Mouse (Mus musculus): ENCODE data around the gene Dgcr2.
A peak's percentile ranks its signal among the peaks of the same experiment; 100 is the strongest.

The Dgcr2 gene

GRCm38 (mm10) chr16:17848928-17849327, 49.4 kb downstream of the Dgcr2 start:
- peak; percentile 70 for DNase-seq (ENCODE audit: low read depth)

- DNase-seq (ENCODE audit: low read depth) = no peak
Observed at GRCm38 (mm10) chr16:17848431-17848830, 49.9 kb downstream of the Dgcr2 start.

GRCm38 (mm10) chr16:17843701-17844365, 54.5 kb downstream of the Dgcr2 start:
- no peak for DNase-seq (ENCODE audit: low read depth)

GRCm38 (mm10) chr16:17842437-17842836, 55.9 kb downstream of the Dgcr2 start:
- DNase-seq (ENCODE audit: low read depth) = no peak

GRCm38 (mm10) chr16:17839976-17840375, 58.4 kb downstream of the Dgcr2 start:
- no peak for DNase-seq (ENCODE audit: low read depth)

- DNase-seq (ENCODE audit: low read depth) = no peak
Observed at GRCm38 (mm10) chr16:17838051-17838450, 60.3 kb downstream of the Dgcr2 start, which contains the start of gene Car15. Gene Car15 (minus strand): TSS chr16:17838364.

GRCm38 (mm10) chr16:17835481-17835880, 62.9 kb downstream of the Dgcr2 start:
- DNase-seq (ENCODE audit: low read depth) = no peak

GRCm38 (mm10) chr16:17834543-17834942, 63.8 kb downstream of the Dgcr2 start:
- no peak for DNase-seq (ENCODE audit: low read depth)

- DNase-seq (ENCODE audit: low read depth) = no peak
Observed at GRCm38 (mm10) chr16:17833681-17834399, 64.5 kb downstream of the Dgcr2 start.

- no peak for DNase-seq (ENCODE audit: low read depth)
Observed at GRCm38 (mm10) chr16:17833321-17833680, 65.1 kb downstream of the Dgcr2 start.

GRCm38 (mm10) chr16:17832821-17833220, 65.5 kb downstream of the Dgcr2 start, which contains the start of gene B830017H08Rik:
Gene B830017H08Rik (plus strand): TSS chr16:17833121.
- DNase-seq (ENCODE audit: low read depth) = no peak

- DNase-seq (ENCODE audit: low read depth) = no peak
Observed at GRCm38 (mm10) chr16:17831781-17832180, 66.6 kb downstream of the Dgcr2 start.

GRCm38 (mm10) chr16:17830385-17831178, 67.8 kb downstream of the Dgcr2 start:
- no peak for DNase-seq (ENCODE audit: low read depth)

GRCm38 (mm10) chr16:17828867-17829266, 69.5 kb downstream of the Dgcr2 start:
- no peak for DNase-seq (ENCODE audit: low read depth)

- DNase-seq (ENCODE audit: low read depth) = no peak
Observed at GRCm38 (mm10) chr16:17828229-17828628, 70.1 kb downstream of the Dgcr2 start.

GRCm38 (mm10) chr16:17826500-17826899, 71.9 kb downstream of the Dgcr2 start:
- DNase-seq (ENCODE audit: low read depth) = no peak

- DNase-seq (ENCODE audit: low read depth) = no peak
Observed at GRCm38 (mm10) chr16:17816528-17816927, 81.8 kb downstream of the Dgcr2 start.

- peak; percentile 93 for DNase-seq (ENCODE audit: low read depth)
Observed at GRCm38 (mm10) chr16:17815411-17816402, 82.7 kb downstream of the Dgcr2 start.

GRCm38 (mm10) chr16:17813173-17813572, 85.2 kb downstream of the Dgcr2 start:
- DNase-seq (ENCODE audit: low read depth) = peak; percentile 4

GRCm38 (mm10) chr16:17812120-17812519, 86.2 kb downstream of the Dgcr2 start:
- peak; percentile 70 for DNase-seq (ENCODE audit: low read depth)

GRCm38 (mm10) chr16:17809711-17810110, 88.7 kb downstream of the Dgcr2 start:
- DNase-seq (ENCODE audit: low read depth) = no peak

Measured in naive thymus-derived CD4-positive, alpha-beta T cell, adult 2 months (primary cell).